Mouse (Mus musculus) hematopoietic stem cell, adult 5-6 weeks (primary cell): ENCODE results near the gene Epb42. TPM values are rescaled to one million over a fixed set of nuclear protein-coding genes. Genes with fewer than 3 reads are reported as not detected.
A peak's percentile ranks its signal among the peaks of the same experiment; 100 is the strongest.
"Not testable (repeated sequence)": the region's sequence is repeated elsewhere in the genome, so short reads cannot be mapped to it uniquely, and the experiment has no call there.

Experiments
- ATAC-seq, 2 experiments: fragments of 125-278 bp in 1 of 2; replicated peaks in 1 of 2; 2 replicates each; pipeline ENCODE4 v1.8.0; 2016 to 2017; ENCODE audit warnings: inconsistent platforms in 2 of 2, mild to moderate bottlenecking in 2 of 2, moderate number of reproducible peaks in 2 of 2, low read depth in 1 of 2, moderate TSS enrichment in 1 of 2; ENCODE audit not compliant: low FRiP score in 2 of 2, poor library complexity in 2 of 2, severe bottlenecking in 2 of 2, insufficient read depth in 1 of 2, low TSS enrichment in 1 of 2
- total RNA-seq: library from RNA; stranded (forward); fragments of 172-1452, 232-1000 nt; gene quantifications from 2 replicates; pipeline ENCODE4 v1.2.3, GENCODE M21; 2017

The Epb42 gene
- total RNA-seq, 1 experiment from 2014 or later = 5.3 TPM

DNA sequence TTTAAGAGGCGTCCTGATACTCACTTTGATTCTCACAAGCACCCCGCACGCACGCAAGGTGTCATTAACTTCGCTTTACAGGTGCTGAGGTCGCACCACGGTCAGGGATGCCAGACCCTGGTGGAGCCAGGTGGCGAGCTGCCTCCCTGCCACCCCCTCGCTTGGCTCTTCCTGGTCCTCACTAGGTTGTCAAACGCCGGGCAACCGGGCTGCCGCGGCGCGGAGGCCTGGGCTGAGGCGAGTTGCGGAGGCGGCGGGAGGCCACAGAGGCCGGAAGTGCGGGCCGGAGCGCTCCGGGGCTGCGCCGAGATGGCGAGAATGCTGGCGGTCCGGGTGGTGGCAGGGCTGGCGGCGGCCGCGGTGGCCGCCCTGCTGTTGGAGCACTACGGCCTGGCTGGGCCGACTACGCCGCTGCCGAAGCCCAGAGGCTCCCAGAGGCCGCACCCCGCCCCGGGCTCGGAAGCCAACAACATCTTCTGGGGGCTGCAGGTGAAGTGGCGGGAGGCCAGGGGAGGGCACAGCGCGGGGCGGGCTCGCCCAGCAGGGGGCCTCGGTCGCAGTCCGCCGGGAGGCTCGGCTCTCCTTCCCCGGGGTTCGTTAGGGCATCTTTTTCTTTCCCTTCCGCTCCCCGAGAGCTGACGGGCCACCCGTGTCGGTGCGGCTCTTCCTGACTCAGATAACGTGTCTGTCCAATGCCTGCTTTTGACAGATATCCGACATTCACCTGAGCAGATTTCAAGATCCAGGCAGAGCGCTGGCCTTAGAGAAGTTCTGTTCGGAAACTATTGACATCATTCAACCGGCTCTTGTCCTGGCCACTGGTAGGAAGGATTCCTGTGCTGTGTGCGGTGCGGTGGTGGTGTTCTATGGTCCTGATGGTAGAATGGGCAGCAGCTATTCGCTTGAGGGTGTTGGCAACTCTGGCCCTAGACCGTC is 59.6 kb downstream of the Epb42 start, which contains the start of gene Tmem62:
Tmem62 (plus strand) TSS at position 28 of the 936 bp plus-strand sequence.
- peak; percentile 50 to 74; a peak in 2 of 4 replicates for ATAC-seq

DNA sequence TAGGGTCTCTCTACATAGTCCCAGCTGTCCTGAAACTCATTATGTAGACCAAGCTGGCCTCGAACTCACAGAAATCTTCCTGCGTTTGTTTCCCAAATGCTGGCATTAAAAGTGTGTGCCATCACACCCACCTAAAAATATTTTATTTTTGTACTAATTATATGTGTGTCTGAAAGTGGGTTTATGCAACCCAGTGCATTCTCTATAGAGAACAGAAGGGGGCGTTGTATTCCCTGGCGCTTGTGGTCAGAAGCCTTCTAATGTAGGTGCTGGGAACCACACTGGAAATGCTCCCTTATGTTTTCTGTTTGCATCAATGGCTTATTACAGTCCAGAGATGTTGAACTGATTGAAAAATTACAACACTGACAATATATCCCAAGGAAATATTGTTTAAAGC is 60.6 kb downstream of the Epb42 start:
- no peak for ATAC-seq

DNA sequence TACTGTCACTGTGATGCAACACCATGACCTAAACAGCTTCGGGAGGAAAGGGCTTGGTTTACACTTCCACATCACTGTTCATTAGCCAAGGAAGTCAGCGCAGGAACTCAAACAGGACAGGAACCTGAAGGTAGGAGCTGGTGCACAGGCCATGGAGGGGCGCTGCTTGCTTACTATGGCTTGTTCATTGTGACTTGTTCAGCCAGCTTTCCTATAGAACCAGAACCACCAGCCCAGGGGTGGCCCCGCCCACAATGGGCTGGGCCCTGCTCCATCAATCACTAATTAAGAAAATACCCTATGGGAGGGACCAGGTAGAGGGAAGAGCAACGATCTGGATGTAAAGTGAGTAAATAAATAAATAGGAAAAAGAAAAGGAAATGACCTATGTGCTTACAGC is 63.9 kb downstream of the Epb42 start:
- ATAC-seq = no peak

DNA sequence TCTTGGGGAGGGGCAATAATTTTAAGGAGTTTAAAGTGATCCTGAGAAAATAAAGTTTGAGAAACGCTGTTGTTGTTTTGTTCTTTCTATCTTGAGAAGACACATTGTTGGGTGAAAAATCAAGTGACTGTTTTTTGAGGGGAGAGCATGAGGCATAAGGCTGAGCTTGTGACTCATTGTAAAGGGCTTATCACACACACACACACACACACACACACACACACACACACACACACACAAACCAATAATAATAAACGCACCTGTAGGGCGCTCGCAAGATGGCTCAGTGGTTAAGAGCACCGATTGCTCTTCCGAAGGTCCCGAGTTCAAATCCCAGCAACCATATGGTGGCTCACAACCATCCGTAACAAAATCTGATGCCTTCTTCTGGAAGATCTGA is 64.6 kb downstream of the Epb42 start:
- not testable (repeated sequence) for ATAC-seq

DNA sequence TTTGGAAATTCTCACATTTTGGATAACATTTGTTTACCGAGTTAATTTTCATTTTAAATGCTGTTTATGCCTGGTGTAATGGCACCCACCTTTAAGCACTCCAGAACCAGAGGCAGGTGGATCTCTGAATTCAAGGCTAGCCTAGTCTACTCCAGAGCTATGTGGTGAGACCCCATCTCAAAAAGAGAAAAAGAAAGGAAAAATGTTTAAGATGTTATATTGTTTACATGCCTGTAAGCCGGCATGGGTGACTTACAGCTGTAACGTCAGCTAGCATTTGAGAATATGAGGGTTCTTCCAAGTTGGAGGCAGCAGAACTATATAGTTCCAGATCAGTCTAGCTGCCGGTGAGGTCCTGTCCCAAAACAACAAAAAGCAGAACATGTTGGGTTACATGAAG is 65.1 kb downstream of the Epb42 start:
- no peak for ATAC-seq

GRCm38 (mm10) chr2:120970559-120971080 is 66.3 kb downstream of the Epb42 start, which contains the start of gene Ubr1:
Ubr1 (minus strand) TSS chr2:120970715.
- peak; percentile 92 to 96 for ATAC-seq

DNA sequence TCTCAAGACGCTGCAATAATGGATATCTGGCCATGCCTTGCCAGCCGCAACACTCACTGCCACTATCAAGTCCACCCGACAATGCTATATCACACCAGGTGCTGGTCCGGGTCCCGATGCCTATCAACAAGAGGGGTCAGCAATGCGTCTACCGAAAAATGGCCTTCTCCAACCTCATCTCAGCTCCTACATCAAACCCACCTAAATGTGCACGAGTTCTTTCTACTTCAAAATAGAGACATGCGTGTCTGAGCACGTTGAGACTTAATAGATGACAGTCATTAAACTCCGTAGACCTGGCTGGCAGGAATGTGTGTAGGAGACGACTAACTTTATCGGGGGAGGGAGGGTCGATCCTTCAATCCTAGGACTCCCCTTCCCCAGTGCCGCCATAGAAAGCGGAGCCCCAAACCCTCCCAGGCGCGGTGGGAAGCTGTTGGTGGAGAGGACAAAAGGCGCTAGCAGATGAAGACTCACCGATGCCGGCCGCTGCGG is 66.8 kb downstream of the Epb42 start:
- ATAC-seq = peak; percentile 10 to 25; a peak in 1 of 4 replicates

Other genes with a start within 250 kb of the Epb42 start
- gene Cdan1, start 186.9 kb downstream of the Epb42 start, total RNA-seq = 18.5 and 20.7 TPM in 2 replicates
- gene Ttbk2, start 186.5 kb downstream of the Epb42 start, total RNA-seq = 9.4 and 10.1 TPM in 2 replicates
- 32.1 and 39.5 TPM in 2 replicates for gene Ubr1, start 66.4 kb downstream of the Epb42 start, total RNA-seq
- 5.5 and 9.8 TPM in 2 replicates for gene Tmem62, start 60.1 kb downstream of the Epb42 start, total RNA-seq
- 76.1 and 98.5 TPM in 2 replicates for gene Ccndbp1, start 28.7 kb downstream of the Epb42 start, total RNA-seq
- gene Tgm5, start 48.8 kb upstream of the Epb42 start, total RNA-seq = not detected in 2 replicates
- not detected in 2 replicates for gene Tgm7, start 72.7 kb upstream of the Epb42 start, total RNA-seq
- 11.0 and 25.7 TPM in 2 replicates for gene Adal, start 103.4 kb upstream of the Epb42 start, total RNA-seq
- gene Lcmt2, start 103.6 kb upstream of the Epb42 start, total RNA-seq = 11.6 and 13.9 TPM in 2 replicates
- 33.9 and 35.0 TPM in 2 replicates for gene Tubgcp4, start 133.6 kb upstream of the Epb42 start, total RNA-seq
- gene Zscan29, start 134.1 kb upstream of the Epb42 start, total RNA-seq = 19.2 and 27.1 TPM in 2 replicates
- 61.0 and 71.7 TPM in 2 replicates for gene Trp53bp1, start 234.3 kb upstream of the Epb42 start, total RNA-seq